Comparison of ENCODE assay signal across 9 mouse cellular contexts in the genomic region with DNA sequence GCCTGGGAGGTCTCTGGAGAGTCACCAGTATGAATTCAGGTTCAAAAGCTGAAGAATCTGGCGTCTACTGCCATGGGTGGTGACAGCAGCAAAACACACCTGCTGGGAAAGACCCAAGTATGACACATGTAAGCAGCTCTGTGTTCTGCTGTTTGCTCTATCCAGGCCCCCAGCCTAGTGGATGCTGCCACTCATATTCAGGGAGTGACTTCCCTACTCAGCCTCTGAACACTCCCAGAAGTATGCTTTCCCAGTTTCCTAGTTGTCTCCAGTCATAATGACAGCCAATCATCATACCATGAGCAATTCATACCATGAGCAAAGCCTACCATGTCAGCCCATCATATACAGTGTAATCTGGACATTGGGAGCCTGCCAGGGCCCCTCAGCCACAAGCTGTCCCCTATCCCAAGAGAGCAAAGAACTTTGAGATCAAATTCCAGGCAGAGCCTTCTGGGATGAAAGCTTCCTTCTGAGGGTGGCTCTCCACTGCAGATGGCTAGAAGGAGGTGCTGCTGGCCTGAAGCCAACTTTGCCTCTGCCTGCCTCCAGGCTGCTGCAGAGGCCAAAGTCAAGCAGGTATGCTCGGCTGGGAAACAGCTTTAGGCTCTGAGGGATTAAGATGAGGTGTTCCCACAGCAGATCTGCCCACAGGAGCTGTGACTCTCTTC. TPM values are rescaled to one million over a fixed set of nuclear protein-coding genes. Genes with fewer than 3 reads are reported as not detected.
DNase-seq lines count a peak whose midpoint lies in the region; ATAC-seq and TF ChIP-seq lines count a peak whose summit lies in the region.
"Had no signal": no experiment of that assay in that cellular context is flagged by ENCODE, and none has a peak within 500 bp of the region (broad histone marks: within the 10 kb centered on the region; RNA-seq: fewer than 3 reads in every experiment).

No protein-coding gene starts in this region.

- no peak overlapping the region for H3K27ac ChIP-seq in gastrocnemius, adult 2 months
- no peak overlapping the region for H3K27ac ChIP-seq in lung, embryonic 14.5 days (ENCODE audit: low read depth)
- no peak overlapping the region for H3K27ac ChIP-seq in heart, embryonic 12.5 days (ENCODE audit: poor library complexity, severe bottlenecking)
- H3K27ac ChIP-seq: neural tube, embryonic 12.5 days had no signal

- H3K4me1 ChIP-seq in lung, embryonic 14.5 days (ENCODE audit: insufficient read depth), result peaks cover 13% of the 10 kb centered on the region; the same call in 1 of the 2 replicates
- H3K4me1 ChIP-seq in heart, embryonic 12.5 days (replicated peaks), result peaks cover 45% of the 10 kb centered on the region
- H3K4me1 ChIP-seq: neural tube, embryonic 12.5 days had no signal

- peak; percentile 86 for ATAC-seq in lung, embryonic 14.5 days (ENCODE audit: insufficient read depth)
- ATAC-seq in megakaryocyte, adult 5-6 weeks (ENCODE audit: poor library complexity, severe bottlenecking), result no peak
- no peak for ATAC-seq in heart, embryonic 12.5 days (ENCODE audit: insufficient number of reproducible peaks, low FRiP score)

- peak; percentile 23 for DNase-seq in gastrocnemius, adult 2 months
- no peak for DNase-seq in gastrocnemius, postnatal 36 days
- DNase-seq in cerebellum, adult 18-20 months, result peak; percentile 25 to 42
- peak; percentile 31 to 41 for DNase-seq in kidney, adult 8-10 months
- peak; percentile 78 for DNase-seq in lung, embryonic 14.5 days
- DNase-seq in natural killer cell, adult 2 months (ENCODE audit: low spot score in 2 of 2), result no peak

- no peaks in the 10 kb centered on the region for H3K27me3 ChIP-seq in lung, embryonic 14.5 days (ENCODE audit: insufficient read depth, low read length)
- H3K27me3 ChIP-seq in heart, embryonic 12.5 days (replicated peaks), result no peaks in the 10 kb centered on the region
- H3K27me3 ChIP-seq: neural tube, embryonic 12.5 days had no signal

- TF ChIP-seq CTCF in gastrocnemius, adult 2 months (IDR thresholded peaks at IDR 0.05), result no peak
- TF ChIP-seq CTCF in lung, embryonic 14.5 days (IDR thresholded peaks at IDR 0.05; ENCODE audit: low read depth), result no peak

- no peaks in the 10 kb centered on the region for H3K9me3 ChIP-seq in lung, embryonic 14.5 days (ENCODE audit: low read depth, low read length)
- H3K9me3 ChIP-seq in heart, embryonic 12.5 days (replicated peaks), result no peaks in the 10 kb centered on the region
- H3K9me3 ChIP-seq: neural tube, embryonic 12.5 days had no signal

- H3K4me2 ChIP-seq in lung, embryonic 14.5 days, result no peak overlapping the region
- H3K4me2 ChIP-seq in heart, embryonic 12.5 days, result no peak overlapping the region
- H3K4me2 ChIP-seq: neural tube, embryonic 12.5 days had no signal

- intact Hi-C loops in gastrocnemius, adult 2 months (cut with DNase I), result no loop called here
- intact Hi-C loops in gastrocnemius, postnatal 36 days (cut with DNase I), result no loop called here

- WGBS in lung, embryonic 14.5 days, result 28% methylated on average over 2 of the region's 2 CpGs
- 40% methylated on average over 2 of the region's 2 CpGs for WGBS in heart, embryonic 12.5 days

- no peaks in the 10 kb centered on the region for H3K36me3 ChIP-seq in lung, embryonic 14.5 days (ENCODE audit: insufficient read depth)
- H3K36me3 ChIP-seq in heart, embryonic 12.5 days, result no peaks in the 10 kb centered on the region
- H3K36me3 ChIP-seq: neural tube, embryonic 12.5 days had no signal

- H3K9ac ChIP-seq in lung, embryonic 14.5 days, result no peak overlapping the region
- H3K9ac ChIP-seq in heart, embryonic 12.5 days, result no peak overlapping the region
- H3K9ac ChIP-seq: neural tube, embryonic 12.5 days had no signal

- H3K4me3 ChIP-seq in gastrocnemius, adult 2 months, result no peak overlapping the region
- H3K4me3 ChIP-seq in lung, embryonic 14.5 days (ENCODE audit: low read depth, low read length), result no peak overlapping the region
- H3K4me3 ChIP-seq in heart, embryonic 12.5 days, result no peak overlapping the region
- H3K4me3 ChIP-seq: neural tube, embryonic 12.5 days had no signal

RNA-seq across cellular contexts. Expression of a gene that starts 42.8 kb away (rescaled TPM):
- total RNA-seq in gastrocnemius, adult 2 months (2021), result 100 to 1,000 TPM in 1 of 2 experiments, 10 to 100 TPM in 1; 63.8 to 111 TPM
- total RNA-seq in gastrocnemius, postnatal 36 days (2021), result 10 to 100 TPM; 61.2 to 79.8 TPM
- polyA plus RNA-seq in lung, embryonic 14.5 days (2014; fragmentation: Nextera tagmentation; extraction: Ambion mirVana), result 15.8 and 16.9 TPM in 2 replicates
- total RNA-seq in megakaryocyte, adult 5-6 weeks (2015), result 58.0 and 61.3 TPM in 2 replicates
- total RNA-seq in megakaryocyte, adult 5-6 weeks (2017), result 12.2 and 22.1 TPM in 2 replicates
- 18.7 and 20.8 TPM in 2 replicates for polyA plus RNA-seq in heart, embryonic 12.5 days (2016; fragmentation: Nextera tagmentation; extraction: Ambion mirVana)

Comparison
In these comparisons a context has a peak if more than half of its experiments do, and no peak if none do; other contexts are left out.
1. DNase-seq: peak in gastrocnemius, adult 2 months (single experiment), cerebellum, adult 18-20 months (2 of 2), kidney, adult 8-10 months (2 of 2) and lung, embryonic 14.5 days (single experiment); none in gastrocnemius, postnatal 36 days (0 of 2) and natural killer cell, adult 2 months (0 of 2).